ENCODE assay signal across 10 mouse cellular contexts in the genomic region with DNA sequence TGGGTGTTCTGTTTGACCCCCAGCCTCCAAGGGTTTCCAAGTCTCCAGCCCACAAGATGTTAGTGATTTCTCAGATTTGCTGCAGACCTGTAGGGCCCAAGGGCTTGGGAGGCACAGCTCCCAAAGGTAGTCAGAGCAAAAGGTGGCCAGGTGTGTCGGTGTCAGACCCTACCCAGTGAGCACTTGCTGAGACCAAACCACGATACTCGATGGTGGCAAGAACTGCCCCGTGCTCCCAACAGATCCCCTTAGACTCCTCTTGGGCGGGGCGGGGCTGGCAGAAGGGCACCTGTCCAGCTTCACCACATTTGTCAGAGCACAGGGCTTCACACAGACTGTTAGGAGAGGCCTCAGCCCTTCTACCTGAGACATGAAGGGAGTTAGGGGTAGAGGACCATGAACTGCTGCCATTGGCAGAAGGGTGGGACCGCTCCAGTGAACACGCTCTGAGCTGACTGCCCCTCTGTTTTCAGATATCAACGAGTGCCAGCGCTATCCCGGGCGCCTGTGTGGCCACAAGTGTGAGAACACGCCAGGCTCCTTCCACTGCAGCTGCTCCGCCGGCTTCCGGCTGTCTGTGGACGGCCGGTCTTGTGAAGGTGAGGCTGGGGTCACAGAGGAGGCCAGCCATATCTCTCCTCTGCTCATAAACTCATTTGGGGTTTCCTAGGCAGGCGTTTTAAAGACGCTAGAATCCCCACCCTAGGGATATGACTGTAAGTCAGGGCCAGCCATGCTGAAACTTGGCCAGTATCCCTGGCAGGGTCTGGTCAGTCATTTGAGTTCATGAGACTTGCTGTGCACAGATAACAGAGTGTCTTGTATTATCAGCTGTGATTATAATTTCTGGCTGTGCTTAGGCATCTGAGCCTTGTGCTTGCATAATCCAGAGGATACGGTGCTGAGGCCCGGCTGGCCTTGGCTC. TPM values are rescaled to one million over a fixed set of nuclear protein-coding genes. Genes with fewer than 3 reads are reported as not detected.
A peak's percentile ranks its signal among the peaks of the same experiment; 100 is the strongest.
DNase-seq lines count a peak whose midpoint lies in the region; ATAC-seq and TF ChIP-seq lines count a peak whose summit lies in the region.
"Had no signal": no experiment of that assay in that cellular context is flagged by ENCODE, and none has a peak within 500 bp of the region (broad histone marks: within the 10 kb centered on the region; RNA-seq: fewer than 3 reads in every experiment).

No protein-coding gene starts in this region.

- no peak for DNase-seq in midbrain, embryonic 10.5 days (ENCODE audit: low spot score)
- peak; percentile 78 for DNase-seq in heart, adult 8-10 months (ENCODE audit: low spot score)
- peak; percentile 36 for DNase-seq in kidney, adult 2 months
- peak; percentile 26 for DNase-seq in lung, postnatal 25 days (ENCODE audit: low spot score)
- DNase-seq in liver, result no peak
- DNase-seq in right cerebral cortex, adult 18-20 months, result no peak
- DNase-seq: cerebellum, adult 2 months; forebrain, postnatal 0 days had no signal

- no peak for ATAC-seq in midbrain, embryonic 13.5 days
- ATAC-seq: forebrain, postnatal 0 days had no signal

- TF ChIP-seq CTCF in kidney, adult 2 months (conservative IDR thresholded peaks at IDR 0.05; ENCODE audit: insufficient read depth, insufficient read length, low read depth, low read length), result no peak

- 0 out of 2 replicates have a peak overlapping the region, but pooled peaks have one; percentile 10 for H3K9ac ChIP-seq in midbrain, embryonic 13.5 days (replicated peaks)
- H3K9ac ChIP-seq: forebrain, postnatal 0 days had no signal

- no peak overlapping the region for H3K27ac ChIP-seq in midbrain, embryonic 13.5 days
- H3K27ac ChIP-seq in midbrain, embryonic 10.5 days (replicated peaks), result no peak overlapping the region
- H3K27ac ChIP-seq in kidney, adult 2 months (ENCODE audit: insufficient read depth, low read depth, low read length), result no peak overlapping the region
- H3K27ac ChIP-seq: layer of hippocampus, adult 2 months had no signal

- no peaks in the 10 kb centered on the region for H3K27me3 ChIP-seq in midbrain, embryonic 13.5 days
- no peaks in the 10 kb centered on the region for H3K27me3 ChIP-seq in midbrain, embryonic 10.5 days (ENCODE audit: low read depth, poor library complexity, severe bottlenecking)
- H3K27me3 ChIP-seq in kidney, adult 2 months (replicated peaks; ENCODE audit: control insufficient read depth, insufficient read depth, low read length), result no peaks in the 10 kb centered on the region

- no peak overlapping the region for H3K4me2 ChIP-seq in midbrain, embryonic 13.5 days (replicated peaks)

- no peaks in the 10 kb centered on the region for H3K4me1 ChIP-seq in midbrain, embryonic 13.5 days (replicated peaks)
- no peaks in the 10 kb centered on the region for H3K4me1 ChIP-seq in midbrain, embryonic 10.5 days
- H3K4me1 ChIP-seq in kidney, adult 2 months (ENCODE audit: control insufficient read depth, insufficient read depth, low read length), result no peaks in the 10 kb centered on the region

- H3K9me3 ChIP-seq in midbrain, embryonic 13.5 days, result no peaks in the 10 kb centered on the region
- no peaks in the 10 kb centered on the region for H3K9me3 ChIP-seq in midbrain, embryonic 10.5 days (replicated peaks)

- H3K4me3 ChIP-seq in midbrain, embryonic 13.5 days (replicated peaks), result no peak overlapping the region
- H3K4me3 ChIP-seq in midbrain, embryonic 10.5 days, result no peak overlapping the region
- no peak overlapping the region for H3K4me3 ChIP-seq in kidney, adult 2 months (ENCODE audit: insufficient read depth, low read depth, low read length)
- H3K4me3 ChIP-seq: layer of hippocampus, adult 2 months had no signal

- WGBS in midbrain, embryonic 13.5 days, result 94% methylated on average over 22 of the region's 22 CpGs
- 93% methylated on average over 22 of the region's 22 CpGs for WGBS in midbrain, embryonic 10.5 days
- WGBS in kidney, adult 2 months, result 68% methylated on average over 22 of the region's 22 CpGs

- H3K36me3 ChIP-seq in midbrain, embryonic 13.5 days, result peaks cover 57% of the 10 kb centered on the region
- peaks cover 93% of the 10 kb centered on the region for H3K36me3 ChIP-seq in midbrain, embryonic 10.5 days
- no peaks in the 10 kb centered on the region for H3K36me3 ChIP-seq in kidney, adult 2 months (ENCODE audit: control insufficient read depth, insufficient read depth, low read length)

- TF ChIP-seq POLR2A in kidney, adult 2 months (IDR thresholded peaks at IDR 0.05; ENCODE audit: low read depth, low read length), result no peak

RNA-seq across cellular contexts. Expression of gene Fbln1, which starts 33.3 kb away (rescaled TPM):
- polyA plus RNA-seq in midbrain, embryonic 13.5 days (2015; fragmentation: Nextera tagmentation; extraction: Ambion mirVana), result 51.3 and 53.9 TPM in 2 replicates
- 162 and 179 TPM in 2 replicates for polyA plus RNA-seq in midbrain, embryonic 10.5 days (2016; fragmentation: Nextera tagmentation; extraction: Ambion mirVana)
- 10 to 100 TPM; 52.9 to 86.6 (median 70.1) TPM for total RNA-seq in heart, adult 8-10 months (2022)
- 16.9 and 29.5 TPM in 2 replicates for polyA plus RNA-seq in kidney, adult 2 months (2012; rRNA removed)

Comparison
In these comparisons a context has a peak if more than half of its experiments do, and no peak if none do; other contexts are left out.
1. DNase-seq: peak in heart, adult 8-10 months (single experiment), kidney, adult 2 months (single experiment) and lung, postnatal 25 days (single experiment); none in midbrain, embryonic 10.5 days (single experiment), liver (single experiment) and right cerebral cortex, adult 18-20 months (single experiment).